Mouse (Mus musculus) neural tube, embryonic 11.5 days (tissue): Measurements from ENCODE around the gene Sfta2. TPM values are rescaled to one million over a fixed set of nuclear protein-coding genes. Genes with fewer than 3 reads are reported as not detected.

Source experiments
- ATAC-seq: fragments of 200-750 bp; cut with Nextera tagmentation; 2 replicates; pipeline ENCODE4 v1.8.0; 2017; ENCODE audit warnings: moderate number of reproducible peaks, mild to moderate bottlenecking, moderate TSS enrichment, moderate library complexity; ENCODE audit not compliant: insufficient read depth, low FRiP score, low TSS enrichment
- DNase-seq: peaks from one replicate; pipeline ENCODE4 v3.0.0-alpha.2; 2015; ENCODE audit warnings: low spot score
- H3K27ac ChIP-seq: fragments of 300-500 bp; sonication (generic); 2 replicates; pipeline ENCODE4 v1.5.1; 2014; ENCODE audit warnings: low read depth, mild to moderate bottlenecking, low read length
- H3K27me3 ChIP-seq: fragments of 300-500 bp; sonication (generic); 2 replicates; pipeline ENCODE4 v1.6.1; 2014; ENCODE audit warnings: mild to moderate bottlenecking, low read length, mixed read lengths; ENCODE audit not compliant: control insufficient read depth, insufficient read depth
- H3K36me3 ChIP-seq: fragments of 300-500 bp; sonication (generic); 2 replicates; pipeline ENCODE4 v1.6.1; 2014; ENCODE audit warnings: mild to moderate bottlenecking, low read length, moderate library complexity, mixed read lengths; ENCODE audit not compliant: control insufficient read depth, insufficient read depth
- H3K4me1 ChIP-seq: fragments of 300-500 bp; sonication (generic); 2 replicates; pipeline ENCODE4 v1.6.1; 2014; ENCODE audit warnings: low read length, mixed read lengths; ENCODE audit not compliant: control insufficient read depth, insufficient read depth
- H3K4me2 ChIP-seq: fragments of 300-500 bp; sonication (generic); 2 replicates; pipeline ENCODE4 v1.6.1; 2014; ENCODE audit warnings: low read depth, mild to moderate bottlenecking, moderate library complexity
- H3K4me3 ChIP-seq: fragments of 300-500 bp; sonication (generic); 2 replicates; pipeline ENCODE4 v1.5.1; 2014; ENCODE audit warnings: low read depth, low read length
- H3K9ac ChIP-seq: fragments of 300-500 bp; sonication (generic); 2 replicates; pipeline ENCODE4 v1.6.1; 2014; ENCODE audit warnings: mild to moderate bottlenecking, low read length
- H3K9me3 ChIP-seq: fragments of 300-500 bp; sonication (generic); 2 replicates; pipeline ENCODE4 v1.6.1; 2016; ENCODE audit warnings: low read length; ENCODE audit not compliant: control insufficient read depth
- WGBS: fragments of 180-500 bp; shearing (Covaris S2); extraction: QIAGEN DNeasy Blood & Tissue Kit; methylation state at CpG from one replicate; pipeline ENCODE4 v1.1.7; 2014; 5-methylcytosine and 5-hydroxymethylcytosine counted together
- polyA plus RNA-seq: library from polyadenylated mRNA; unstranded; fragments of >200 nt; fragmentation: Nextera tagmentation; extraction: Ambion mirVana; gene quantifications from 2 replicates; pipeline ENCODE4 v1.2.1, GENCODE M21; 2014

Sfta2 gene
- not detected in 2 replicates for polyA plus RNA-seq

DNA sequence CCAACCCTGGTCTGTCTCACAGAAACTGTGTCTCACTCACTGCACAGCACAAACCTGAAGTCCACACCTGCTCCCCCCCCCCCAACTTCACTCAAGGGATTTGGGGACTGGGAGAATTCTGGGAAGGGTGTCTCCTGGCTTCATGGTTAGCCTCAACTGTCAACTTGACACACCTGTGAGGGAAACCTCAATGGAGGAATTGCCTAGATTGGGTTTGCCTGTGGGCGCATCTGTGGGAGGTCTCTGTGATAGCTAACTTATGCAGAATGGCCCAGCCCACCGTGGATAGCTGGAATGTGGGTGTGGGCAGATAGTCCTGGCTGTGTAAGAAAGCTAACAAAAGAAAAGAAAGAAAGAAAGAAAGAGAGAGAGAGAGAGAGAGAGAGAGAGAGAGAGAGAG is at the start of gene Sfta2:
Sfta2 (plus strand) TSS at position 301 of the 400 bp plus-strand sequence.
- Histone ChIP-seq H3K4me1 (no peaks in the 10 kb centered on the region), H3K4me3 (no peak within 1 kb of the TSS), H3K36me3 (no peaks in the 10 kb centered on the region), H3K27ac (no peak within 1 kb of the TSS), H3K9ac (no peak within 1 kb of the TSS), H3K27me3 (no peaks in the 10 kb centered on the region), H3K9me3 (no peaks in the 10 kb centered on the region), H3K4me2 (no peak within 1 kb of the TSS)
- 69% methylated on average over 2 of the region's 2 CpGs for WGBS
- DNase-seq (no peak), ATAC-seq (no peak)

DNA sequence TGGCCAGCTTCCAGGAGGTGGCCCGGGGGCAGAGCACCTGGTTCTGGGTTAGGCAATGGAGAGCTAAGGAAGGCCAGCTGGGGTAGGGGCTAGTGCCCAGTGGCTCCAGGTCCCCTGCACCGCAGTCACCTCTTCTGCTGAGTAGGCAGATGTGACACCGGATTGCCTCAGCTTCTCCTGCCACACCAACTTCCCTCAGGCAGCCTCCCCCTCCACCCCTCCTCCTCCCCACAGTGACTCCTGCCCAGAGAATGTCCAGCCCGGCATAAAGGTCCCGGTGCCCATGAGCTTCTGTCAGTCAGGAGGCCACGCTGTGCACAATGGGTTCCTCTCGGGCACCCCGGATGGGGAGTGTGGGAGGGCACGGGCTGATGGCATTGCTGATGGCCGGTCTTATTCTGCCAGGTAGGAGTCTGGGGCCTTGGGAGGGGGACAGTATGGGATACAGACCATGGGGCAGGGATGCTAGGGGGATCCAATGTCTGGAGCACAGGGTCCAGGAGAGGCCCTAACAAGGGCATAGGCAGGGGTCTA is 49.4 kb upstream of the Sfta2 start, which contains the start of gene Cdsn:
Cdsn (plus strand) TSS at position 248 of the 534 bp plus-strand sequence.
- no peak within 1 kb of the TSS for H3K27ac ChIP-seq
- no peak for ATAC-seq

GRCm38 (mm10) chr17:35554321-35554720 is 47.0 kb upstream of the Sfta2 start:
- 85% methylated on average over 5 of the region's 5 CpGs for WGBS
- DNase-seq (no peak), ATAC-seq (no peak)
- H3K27ac ChIP-seq: no peak overlapping the region
- no peaks in the 10 kb centered on the region for H3K27me3 ChIP-seq
- no peak overlapping the region for H3K4me3 ChIP-seq
- H3K4me1 ChIP-seq: no peaks in the 10 kb centered on the region
- H3K9ac ChIP-seq: no peak overlapping the region
- no peaks in the 10 kb centered on the region for H3K36me3 ChIP-seq
- H3K9me3 ChIP-seq: no peaks in the 10 kb centered on the region
- H3K4me2 ChIP-seq: no peak overlapping the region

More for the DNA sequence above, 49.4 kb upstream of the Sfta2 start, which contains the start of gene Cdsn:
- Histone ChIP-seq H3K36me3 (no peaks in the 10 kb centered on the region), H3K9me3 (no peaks in the 10 kb centered on the region), H3K4me3 (no peak within 1 kb of the TSS), H3K27me3 (no peaks in the 10 kb centered on the region), H3K4me1 (no peaks in the 10 kb centered on the region), H3K9ac (no peak within 1 kb of the TSS), H3K4me2 (no peak within 1 kb of the TSS)
- no peak for DNase-seq
- 77% methylated on average over 10 of the region's 10 CpGs for WGBS

DNA sequence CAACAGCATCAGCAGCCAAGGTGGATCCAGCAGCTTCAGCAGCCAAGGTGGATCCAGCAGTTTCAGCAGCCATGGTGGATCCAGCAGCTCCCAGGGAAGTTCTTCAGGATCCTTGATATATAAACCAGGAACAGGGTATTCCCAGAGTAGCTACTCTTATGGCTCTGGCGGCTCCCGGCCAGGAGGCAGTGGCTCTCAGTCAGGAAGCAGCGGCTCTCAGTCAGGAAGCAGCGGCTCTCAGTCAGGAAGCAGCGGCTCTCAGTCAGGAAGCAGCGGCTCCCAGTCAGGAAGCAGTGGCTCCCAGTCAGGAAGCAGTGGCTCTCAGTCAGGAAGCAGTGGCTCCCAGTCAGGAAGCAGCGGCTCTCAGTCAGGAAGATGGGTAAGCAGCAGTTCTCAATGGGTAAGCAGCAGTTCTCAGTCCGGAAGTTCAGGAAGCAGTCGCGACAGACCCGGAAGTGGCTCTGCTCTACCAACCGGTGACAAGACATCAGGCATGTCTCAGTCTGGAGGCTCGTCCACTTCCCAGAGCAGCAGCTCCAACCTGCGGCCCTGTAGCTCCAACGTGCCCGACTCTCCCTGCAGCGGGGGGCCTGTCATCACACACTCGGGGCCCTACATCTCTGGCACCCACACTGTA is 46.5 kb upstream of the Sfta2 start:
- H3K36me3 ChIP-seq: no peaks in the 10 kb centered on the region
- no peaks in the 10 kb centered on the region for H3K27me3 ChIP-seq
- no peaks in the 10 kb centered on the region for H3K9me3 ChIP-seq
- no peak overlapping the region for H3K9ac ChIP-seq
- no peak overlapping the region for H3K27ac ChIP-seq
- no peak overlapping the region for H3K4me2 ChIP-seq
- 86% methylated on average over 18 of the region's 18 CpGs for WGBS
- no peak overlapping the region for H3K4me3 ChIP-seq
- no peak for ATAC-seq
- H3K4me1 ChIP-seq: no peaks in the 10 kb centered on the region
- no peak for DNase-seq

DNA sequence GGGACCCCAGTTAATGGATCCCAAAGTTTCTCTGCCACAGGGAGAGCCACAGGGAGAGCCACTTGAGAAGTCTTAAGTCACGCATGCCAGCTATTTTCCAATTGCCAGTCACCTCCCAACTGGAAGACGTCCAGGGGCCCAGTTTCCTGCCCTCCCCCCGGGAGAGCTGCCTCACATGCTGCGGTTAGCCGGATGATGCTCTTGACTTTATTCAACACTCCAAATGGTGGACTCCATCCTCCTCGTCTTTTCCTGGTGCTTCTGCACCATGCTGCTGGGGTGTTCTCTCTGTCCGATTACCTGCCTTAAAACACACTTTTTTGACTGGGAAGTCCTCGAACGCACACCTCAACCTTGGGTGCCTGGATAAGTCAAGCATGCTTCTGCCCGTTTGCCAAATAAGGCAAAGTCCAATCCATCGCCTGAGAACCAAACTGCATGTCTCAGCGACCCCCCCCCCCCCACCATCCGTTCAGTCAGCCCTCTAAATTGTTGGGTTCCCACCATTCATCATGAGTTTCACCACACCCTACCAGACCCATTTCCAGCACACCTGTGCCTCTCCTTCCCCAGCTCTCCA is 45.1 kb upstream of the Sfta2 start:
- Histone ChIP-seq H3K27me3 (no peaks in the 10 kb centered on the region), H3K4me3 (no peak overlapping the region), H3K36me3 (no peaks in the 10 kb centered on the region), H3K4me2 (no peak overlapping the region), H3K4me1 (no peaks in the 10 kb centered on the region), H3K9me3 (no peaks in the 10 kb centered on the region), H3K27ac (no peak overlapping the region), H3K9ac (no peak overlapping the region)
- DNase-seq: no peak
- WGBS: 93% methylated on average over 13 of the region's 13 CpGs
- no peak for ATAC-seq

DNA sequence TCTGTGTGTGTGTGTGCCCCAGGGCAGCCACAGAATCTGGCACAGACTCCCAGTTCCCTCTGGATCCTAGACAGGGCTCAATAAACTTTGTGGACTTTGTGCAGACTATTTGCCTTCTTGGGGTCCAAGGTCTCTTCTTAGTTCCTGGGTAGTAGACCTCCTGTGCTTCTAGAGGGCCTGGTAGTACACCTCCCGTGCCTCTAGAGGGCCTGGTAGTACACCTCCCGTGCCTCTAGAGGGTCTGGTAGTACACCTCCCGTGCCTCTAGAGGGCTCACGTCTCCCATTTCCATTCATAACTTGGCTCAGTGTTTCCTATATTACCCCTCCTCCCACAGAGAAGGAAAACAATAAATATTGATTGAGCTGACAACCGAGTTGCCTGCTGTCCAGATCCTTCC is 44.5 kb upstream of the Sfta2 start:
- Histone ChIP-seq H3K9me3 (no peaks in the 10 kb centered on the region), H3K4me3 (no peak overlapping the region), H3K4me2 (no peak overlapping the region), H3K27ac (no peak overlapping the region), H3K4me1 (no peaks in the 10 kb centered on the region), H3K36me3 (no peaks in the 10 kb centered on the region), H3K9ac (no peak overlapping the region), H3K27me3 (no peaks in the 10 kb centered on the region)
- DNase-seq: peak; percentile 67
- no peak for ATAC-seq
- 39% methylated on average over 5 of the region's 5 CpGs for WGBS

GRCm38 (mm10) chr17:35557351-35557750 is 44.0 kb upstream of the Sfta2 start:
- no peaks in the 10 kb centered on the region for H3K4me1 ChIP-seq
- H3K4me3 ChIP-seq: no peak overlapping the region
- H3K9ac ChIP-seq: no peak overlapping the region
- H3K4me2 ChIP-seq: no peak overlapping the region
- DNase-seq (no peak), ATAC-seq (no peak)
- no peaks in the 10 kb centered on the region for H3K27me3 ChIP-seq
- no peaks in the 10 kb centered on the region for H3K36me3 ChIP-seq
- H3K9me3 ChIP-seq: no peaks in the 10 kb centered on the region
- H3K27ac ChIP-seq: no peak overlapping the region
- WGBS: 84% methylated on average over 9 of the region's 9 CpGs

GRCm38 (mm10) chr17:35558216-35558615 is 43.1 kb upstream of the Sfta2 start:
- no peak for DNase-seq
- ATAC-seq: no peak
- Histone ChIP-seq H3K9me3 (no peaks in the 10 kb centered on the region), H3K4me1 (no peaks in the 10 kb centered on the region), H3K9ac (no peak overlapping the region), H3K4me3 (no peak overlapping the region), H3K27ac (no peak overlapping the region), H3K36me3 (no peaks in the 10 kb centered on the region), H3K27me3 (no peaks in the 10 kb centered on the region), H3K4me2 (no peak overlapping the region)
- WGBS: 64% methylated on average over 8 of the region's 8 CpGs

DNA sequence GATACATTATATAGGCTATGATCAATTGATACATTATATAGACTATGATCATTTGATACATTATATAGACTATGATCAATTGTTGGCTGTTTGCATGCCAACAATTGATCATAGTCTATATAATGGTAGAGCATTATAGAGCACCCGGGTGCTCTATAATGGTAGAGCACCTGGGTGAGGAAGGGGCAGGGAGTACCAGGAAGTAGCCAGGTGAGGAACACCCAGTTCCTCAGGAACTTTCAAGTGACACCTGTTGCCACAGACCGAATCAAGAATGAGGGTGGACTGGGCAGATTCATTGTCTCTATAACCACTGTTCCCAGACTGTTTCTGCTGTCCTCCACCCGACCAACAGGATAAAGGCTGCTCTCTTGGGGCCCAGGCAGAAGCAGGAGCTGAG is 34.2 kb upstream of the Sfta2 start, which contains the start of gene 2300002M23Rik:
2300002M23Rik (plus strand) TSS at position 301 of the 400 bp plus-strand sequence.
- Histone ChIP-seq H3K4me2 (no peak within 1 kb of the TSS), H3K4me3 (no peak within 1 kb of the TSS), H3K9ac (no peak within 1 kb of the TSS), H3K27me3 (peaks cover 10% of the 10 kb centered on the region), H3K27ac (no peak within 1 kb of the TSS), H3K4me1 (peaks cover 8% of the 10 kb centered on the region), H3K9me3 (no peaks in the 10 kb centered on the region), H3K36me3 (no peaks in the 10 kb centered on the region)
- 61% methylated on average over 3 of the region's 3 CpGs for WGBS
- ATAC-seq (no peak), DNase-seq (no peak)
